Mouse (Mus musculus): ENCODE data around the gene Shank2.

Shank2 gene

GRCm38 (mm10) chr7:144228683-144229082, 227.0 kb downstream of the Shank2 start:
- DNase-seq (ENCODE audit: low spot score), result no peak

- no peak for DNase-seq (ENCODE audit: low spot score)
Observed at GRCm38 (mm10) chr7:144229421-144229820, 227.7 kb downstream of the Shank2 start.

- DNase-seq (ENCODE audit: low spot score), result no peak
Observed at GRCm38 (mm10) chr7:144232132-144232706, 230.5 kb downstream of the Shank2 start.

GRCm38 (mm10) chr7:144233479-144233878, 231.8 kb downstream of the Shank2 start:
- DNase-seq (ENCODE audit: low spot score), result no peak

GRCm38 (mm10) chr7:144234783-144235182, 233.1 kb downstream of the Shank2 start:
- DNase-seq (ENCODE audit: low spot score), result no peak

GRCm38 (mm10) chr7:144235523-144235922, 233.8 kb downstream of the Shank2 start:
- no peak for DNase-seq (ENCODE audit: low spot score)

- no peak for DNase-seq (ENCODE audit: low spot score)
Observed at GRCm38 (mm10) chr7:144236802-144237201, 235.1 kb downstream of the Shank2 start.

- DNase-seq (ENCODE audit: low spot score), result no peak
Observed at GRCm38 (mm10) chr7:144238409-144238808, 236.7 kb downstream of the Shank2 start.

GRCm38 (mm10) chr7:144238992-144239391, 237.3 kb downstream of the Shank2 start:
- DNase-seq (ENCODE audit: low spot score), result no peak

GRCm38 (mm10) chr7:144239571-144240370, 238.0 kb downstream of the Shank2 start:
- DNase-seq (ENCODE audit: low spot score), result no peak

- no peak for DNase-seq (ENCODE audit: low spot score)
Observed at GRCm38 (mm10) chr7:144240736-144241343, 239.1 kb downstream of the Shank2 start.

GRCm38 (mm10) chr7:144244203-144244602, 242.5 kb downstream of the Shank2 start:
- no peak for DNase-seq (ENCODE audit: low spot score)

GRCm38 (mm10) chr7:144246271-144246670, 244.5 kb downstream of the Shank2 start:
- DNase-seq (ENCODE audit: low spot score), result no peak

GRCm38 (mm10) chr7:144248686-144249422, 247.1 kb downstream of the Shank2 start:
- DNase-seq (ENCODE audit: low spot score), result no peak

- DNase-seq (ENCODE audit: low spot score), result no peak
Observed at GRCm38 (mm10) chr7:144250791-144251190, 249.1 kb downstream of the Shank2 start.

- DNase-seq (ENCODE audit: low spot score), result no peak
Observed at GRCm38 (mm10) chr7:144251250-144251649, 249.5 kb downstream of the Shank2 start.

GRCm38 (mm10) chr7:144254674-144255246, 253.0 kb downstream of the Shank2 start:
- DNase-seq (ENCODE audit: low spot score), result no peak

- DNase-seq (ENCODE audit: low spot score), result no peak
Observed at GRCm38 (mm10) chr7:144257821-144258220, 256.1 kb downstream of the Shank2 start.

- no peak for DNase-seq (ENCODE audit: low spot score)
Observed at GRCm38 (mm10) chr7:144258332-144258731, 256.6 kb downstream of the Shank2 start.

- no peak for DNase-seq (ENCODE audit: low spot score)
Observed at GRCm38 (mm10) chr7:144262666-144263065, 260.9 kb downstream of the Shank2 start.

- no peak for DNase-seq (ENCODE audit: low spot score)
Observed at GRCm38 (mm10) chr7:144266745-144267144, 265.0 kb downstream of the Shank2 start.

GRCm38 (mm10) chr7:144268329-144268728, 266.6 kb downstream of the Shank2 start:
- DNase-seq (ENCODE audit: low spot score), result no peak
